Mouse (Mus musculus) myocyte (in vitro differentiated cells): ENCODE measurements around the gene Ccdc65. TPM values are rescaled to one million over a fixed set of nuclear protein-coding genes. Genes with fewer than 3 reads are reported as not detected.
A peak's percentile ranks its signal among the peaks of the same experiment; 100 is the strongest.

Experiments used
- H3K27me3 ChIP-seq: one replicate; pipeline ENCODE4 v1.6.1; 2011; ENCODE audit not compliant: control insufficient read depth, insufficient read depth, insufficient read length
- H3K36me3 ChIP-seq: one replicate; pipeline ENCODE4 v1.6.1; 2011; ENCODE audit not compliant: control insufficient read depth, insufficient read depth
- H3K4me2 ChIP-seq: one replicate; pipeline ENCODE4 v1.6.1; 2011; ENCODE audit warnings: low read depth, control low read depth
- H3K4me3 ChIP-seq: one replicate; pipeline ENCODE4 v1.5.1; 2011; ENCODE audit warnings: mild to moderate bottlenecking, control low read depth, moderate library complexity
- H3K79me2 ChIP-seq: one replicate; pipeline ENCODE4 v1.6.1; 2011; ENCODE audit not compliant: control insufficient read depth, insufficient read depth
- H3ac ChIP-seq: one replicate; pipeline ENCODE4 v1.6.1; 2011; ENCODE audit not compliant: control insufficient read depth, insufficient read length
- CEBPB ChIP-seq: IDR thresholded peaks from 2 replicates; pipeline ENCODE4 v1.6.1; 2011; ENCODE audit warnings: mild to moderate bottlenecking, moderate library complexity; ENCODE audit not compliant: poor library complexity, insufficient read depth, severe bottlenecking
- E2F4 ChIP-seq: IDR thresholded peaks from one replicate; pipeline ENCODE4 v1.6.1; 2011; ENCODE audit warnings: mild to moderate bottlenecking, control low read depth, moderate library complexity; ENCODE audit not compliant: insufficient read depth
- MAX ChIP-seq: IDR thresholded peaks from one replicate; pipeline ENCODE4 v1.6.1; 2011; ENCODE audit warnings: low read depth, mild to moderate bottlenecking, control low read depth
- MYOD1 ChIP-seq, 3 experiments: IDR thresholded peaks; one replicate each; pipeline ENCODE4 v1.6.1; 2011; ENCODE audit warnings: control low read depth in 2 of 3, low read depth in 2 of 3, mild to moderate bottlenecking in 2 of 3, moderate library complexity in 1 of 3; ENCODE audit not compliant: insufficient read length in 2 of 3, control insufficient read depth in 1 of 3
- MYOG ChIP-seq, 3 experiments: IDR thresholded peaks; one replicate each; pipeline ENCODE4 v1.6.1; 2011; ENCODE audit warnings: control low read depth in 2 of 3, low read depth in 2 of 3, mild to moderate bottlenecking in 2 of 3; ENCODE audit not compliant: insufficient read length in 2 of 3, control insufficient read depth in 1 of 3, insufficient read depth in 1 of 3
- POLR2A ChIP-seq: IDR thresholded peaks from one replicate; pipeline ENCODE4 v1.6.1; 2011; ENCODE audit warnings: low read depth, mild to moderate bottlenecking, control low read depth, moderate library complexity; ENCODE audit not compliant: insufficient read length
- POLR2AphosphoS2 ChIP-seq: IDR thresholded peaks from one replicate; pipeline ENCODE4 v1.6.1; 2011; ENCODE audit warnings: low read depth, control low read depth; ENCODE audit not compliant: insufficient read length
- REST ChIP-seq: IDR thresholded peaks from one replicate; pipeline ENCODE4 v1.6.1; 2011; ENCODE audit warnings: mild to moderate bottlenecking, control low read depth, moderate library complexity; ENCODE audit not compliant: insufficient read depth, insufficient read length
- SRF ChIP-seq: IDR thresholded peaks from one replicate; pipeline ENCODE4 v1.6.1; 2011; ENCODE audit warnings: low read depth; ENCODE audit not compliant: control insufficient read depth, insufficient read length
- TCF12 ChIP-seq: IDR thresholded peaks from one replicate; pipeline ENCODE4 v1.6.1; 2011; ENCODE audit warnings: mild to moderate bottlenecking, control low read depth; ENCODE audit not compliant: poor library complexity, insufficient read depth, severe bottlenecking
- TCF3 ChIP-seq: IDR thresholded peaks from one replicate; pipeline ENCODE4 v1.6.1; 2011; ENCODE audit warnings: low read depth, control low read depth; ENCODE audit not compliant: insufficient read length
- USF1 ChIP-seq: IDR thresholded peaks from one replicate; pipeline ENCODE4 v1.6.1; 2011; ENCODE audit warnings: low read depth, mild to moderate bottlenecking, control low read depth, moderate library complexity
- polyA plus RNA-seq: library from polyadenylated mRNA; unstranded; fragments of >200 nt; fragmentation: generic; extraction: Trizol; gene quantifications from one replicate; pipeline ENCODE4 v1.2.1, GENCODE M21; 2012; ENCODE audit warnings: missing spikeins

Gene Ccdc65
- polyA plus RNA-seq, 1 experiment: 2.4 TPM

DNA sequence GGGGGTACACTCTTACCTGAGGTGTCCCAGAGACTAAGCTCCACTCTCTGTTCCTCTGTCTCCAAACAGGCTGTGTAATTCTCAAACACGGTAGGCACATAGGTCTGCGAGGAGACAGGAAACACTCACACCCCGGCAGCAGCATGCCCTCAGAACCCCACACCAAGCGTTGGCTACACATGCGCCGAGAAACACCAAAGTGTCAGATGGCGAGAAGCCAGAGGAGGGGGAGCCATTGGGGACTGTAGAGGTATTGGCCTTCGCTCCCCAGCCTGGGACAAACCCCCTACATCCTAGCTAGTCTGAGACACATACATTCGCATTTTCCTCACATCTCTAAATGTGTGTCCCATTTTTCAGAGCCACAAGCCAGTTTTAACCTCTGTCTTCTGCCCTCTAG lies 31.5 kb upstream of the Ccdc65 start:
- TF ChIP-seq MYOD1 (IDR thresholded peaks at IDR 0.05; ENCODE audit: control insufficient read depth in 1 of 3, insufficient read length in 2 of 3, low read depth in 2 of 3): no peak
- no peak for TF ChIP-seq TCF3
- no peak for TF ChIP-seq POLR2AphosphoS2
- no peaks in the 10 kb centered on the region for H3K27me3 ChIP-seq
- H3K4me3 ChIP-seq: peak overlapping the region; percentile 51
- H3K79me2 ChIP-seq: no peaks in the 10 kb centered on the region
- peak overlapping the region; percentile 8 for H3ac ChIP-seq
- no peaks in the 10 kb centered on the region for H3K36me3 ChIP-seq
- H3K4me2 ChIP-seq: peak overlapping the region; percentile 97

GRCm38 (mm10) chr15:98676940-98677728 lies 30.9 kb upstream of the Ccdc65 start, which contains the start of gene Rnd1:
TSS of gene Rnd1 (minus strand) at chr15:98677461.
- TF ChIP-seq TCF12 (no peak), E2F4 (no peak), REST (peak; percentile 13), POLR2A (peak; percentile 100), POLR2AphosphoS2 (peak; percentile 100), USF1 (no peak), MYOD1 (IDR thresholded peaks at IDR 0.05; ENCODE audit: control insufficient read depth in 1 of 3, insufficient read length in 2 of 3, low read depth in 2 of 3) (no peak), MYOG (IDR thresholded peaks at IDR 0.05; ENCODE audit: control insufficient read depth in 1 of 3, insufficient read depth in 1 of 3, insufficient read length in 2 of 3, low read depth in 2 of 3) (no peak), TCF3 (no peak), SRF (peak; percentile 30)
- Histone ChIP-seq H3K4me2 (peak within 1 kb of the TSS; percentile 97), H3K79me2 (no peaks in the 10 kb centered on the region), H3K36me3 (no peaks in the 10 kb centered on the region), H3K4me3 (peak within 1 kb of the TSS; percentile 51), H3ac (peak within 1 kb of the TSS; percentile 8), H3K27me3 (no peaks in the 10 kb centered on the region)

DNA sequence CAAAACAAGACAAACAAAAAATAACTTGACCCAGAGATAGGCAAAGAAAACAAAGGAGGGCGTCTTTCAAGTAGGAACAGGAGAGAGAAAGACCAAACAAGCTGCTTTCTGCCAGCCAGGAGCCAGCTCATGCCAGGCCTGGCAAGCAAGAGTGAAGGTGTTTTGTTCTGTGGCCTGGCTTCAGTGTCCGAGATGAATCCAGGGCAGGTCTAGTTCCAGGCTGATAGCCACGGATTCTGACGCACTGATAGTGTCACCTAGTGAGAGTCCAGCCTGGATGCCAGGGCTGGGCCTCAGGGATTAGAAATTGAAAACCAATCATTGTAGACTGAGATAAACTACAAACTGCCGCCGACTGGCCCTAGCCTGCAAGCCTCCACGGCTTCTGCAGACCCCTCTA lies 30.0 kb upstream of the Ccdc65 start:
- Histone ChIP-seq H3K27me3 (no peaks in the 10 kb centered on the region), H3K79me2 (no peaks in the 10 kb centered on the region), H3K4me2 (peak overlapping the region; percentile 97), H3ac (no peak overlapping the region), H3K4me3 (peak overlapping the region; percentile 51), H3K36me3 (no peaks in the 10 kb centered on the region)
- TF ChIP-seq TCF3: no peak
- no peak for TF ChIP-seq POLR2A
- no peak for TF ChIP-seq E2F4
- no peak for TF ChIP-seq CEBPB
- no peak for TF ChIP-seq SRF
- no peak for TF ChIP-seq MAX
- no peak for TF ChIP-seq MYOG (IDR thresholded peaks at IDR 0.05; ENCODE audit: control insufficient read depth in 1 of 3, insufficient read depth in 1 of 3, insufficient read length in 2 of 3, low read depth in 2 of 3)

GRCm38 (mm10) chr15:98680660-98681059 lies 27.3 kb upstream of the Ccdc65 start:
- Histone ChIP-seq H3ac (no peak overlapping the region), H3K79me2 (no peaks in the 10 kb centered on the region), H3K4me3 (no peak overlapping the region), H3K27me3 (no peaks in the 10 kb centered on the region), H3K4me2 (no peak overlapping the region), H3K36me3 (no peaks in the 10 kb centered on the region)
- TF ChIP-seq CEBPB (no peak), E2F4 (no peak), MYOG (IDR thresholded peaks at IDR 0.05; ENCODE audit: control insufficient read depth in 1 of 3, insufficient read depth in 1 of 3, insufficient read length in 2 of 3, low read depth in 2 of 3) (no peak), SRF (no peak)

GRCm38 (mm10) chr15:98681633-98682032 lies 26.4 kb upstream of the Ccdc65 start:
- Histone ChIP-seq H3K79me2 (no peaks in the 10 kb centered on the region), H3K4me3 (no peak overlapping the region), H3ac (no peak overlapping the region), H3K27me3 (no peaks in the 10 kb centered on the region), H3K4me2 (no peak overlapping the region), H3K36me3 (no peaks in the 10 kb centered on the region)
- TF ChIP-seq REST (no peak), POLR2AphosphoS2 (no peak), MAX (no peak), CEBPB (no peak), SRF (no peak), TCF3 (no peak), TCF12 (no peak), USF1 (no peak), E2F4 (no peak), POLR2A (no peak), MYOG (IDR thresholded peaks at IDR 0.05; ENCODE audit: control insufficient read depth in 1 of 3, insufficient read depth in 1 of 3, insufficient read length in 2 of 3, low read depth in 2 of 3) (no peak), MYOD1 (IDR thresholded peaks at IDR 0.05; ENCODE audit: control insufficient read depth in 1 of 3, insufficient read length in 2 of 3, low read depth in 2 of 3) (no peak)
